Mouse (Mus musculus): Measurements from ENCODE around the gene Mageb18. TPM values are rescaled to one million over a fixed set of nuclear protein-coding genes. Genes with fewer than 3 reads are reported as not detected.

Gene Mageb18
- polyA plus RNA-seq, 1 experiment from 2014 or later: not detected

DNA sequence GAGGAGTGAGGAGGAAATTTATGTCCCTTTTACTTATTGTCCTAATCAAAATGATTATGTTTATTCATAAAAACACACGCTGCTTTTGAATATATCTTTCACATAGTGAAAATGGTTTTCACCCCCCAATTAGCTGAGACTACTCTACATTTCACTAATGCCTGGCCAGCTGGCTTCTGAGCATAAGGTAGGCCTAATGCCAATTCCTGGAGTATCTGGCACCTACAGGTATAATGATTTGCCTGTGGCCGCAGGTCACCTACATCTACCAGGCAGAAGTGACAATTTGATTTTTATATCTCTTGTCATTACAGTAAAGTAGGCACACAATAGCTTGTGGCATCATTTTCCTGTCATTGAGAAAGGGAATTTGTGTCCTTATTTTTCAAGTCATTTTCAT is 259.8 kb downstream of the Mageb18 start:
- ATAC-seq (ENCODE audit: low read depth) (no peak), DNase-seq (no peak)
- H3K4me3 ChIP-seq (replicated peaks): no peak overlapping the region
- H3K27me3 ChIP-seq: no peaks in the 10 kb centered on the region
- no peak overlapping the region for H3K4me2 ChIP-seq
- H3K9ac ChIP-seq: no peak overlapping the region
- H3K27ac ChIP-seq: no peak overlapping the region
- no peaks in the 10 kb centered on the region for H3K9me3 ChIP-seq (replicated peaks)
- 63% methylated on average over 2 of the region's 2 CpGs for WGBS (ENCODE audit: insufficient replicate concordance)
- no peaks in the 10 kb centered on the region for H3K36me3 ChIP-seq
- H3K4me1 ChIP-seq (replicated peaks): no peaks in the 10 kb centered on the region

- H3K36me3 ChIP-seq: no peaks in the 10 kb centered on the region
- 36% methylated on average over 1 of the region's 1 CpGs for WGBS (ENCODE audit: insufficient replicate concordance)
- H3K4me1 ChIP-seq (replicated peaks): no peaks in the 10 kb centered on the region
- no peak for DNase-seq
- no peak overlapping the region for H3K4me3 ChIP-seq (replicated peaks)
- ATAC-seq (ENCODE audit: low read depth): no peak
- no peaks in the 10 kb centered on the region for H3K9me3 ChIP-seq (replicated peaks)
- H3K27me3 ChIP-seq: no peaks in the 10 kb centered on the region
- H3K27ac ChIP-seq: no peak overlapping the region
- H3K4me2 ChIP-seq: no peak overlapping the region
- no peak overlapping the region for H3K9ac ChIP-seq
Measured at GRCm38 (mm10) chrX:92333459-92333858, 265.9 kb downstream of the Mageb18 start.

DNA sequence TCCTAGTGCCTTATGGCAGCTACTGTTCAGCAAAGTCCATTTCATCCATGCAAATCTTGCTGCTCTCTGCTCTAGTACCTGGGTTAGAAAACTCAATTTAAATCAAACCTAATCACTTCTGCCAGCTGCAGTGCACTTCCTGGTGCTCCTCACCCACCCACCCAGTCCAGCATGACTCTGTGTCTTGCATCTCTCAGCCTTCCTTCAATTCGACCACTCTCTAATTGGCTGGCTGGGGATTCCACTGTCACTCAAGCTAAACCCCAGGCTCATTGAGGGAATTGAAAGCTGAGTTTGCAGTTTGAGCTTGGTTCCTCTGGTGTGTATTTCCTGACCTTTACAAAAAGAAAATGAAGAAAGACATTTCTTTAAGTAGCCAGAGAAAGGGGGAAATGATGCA is 275.8 kb downstream of the Mageb18 start:
- no peak overlapping the region for H3K27ac ChIP-seq
- 35% methylated on average over 1 of the region's 1 CpGs for WGBS (ENCODE audit: insufficient replicate concordance)
- H3K9ac ChIP-seq: no peak overlapping the region
- no peak overlapping the region for H3K4me3 ChIP-seq (replicated peaks)
- no peaks in the 10 kb centered on the region for H3K4me1 ChIP-seq (replicated peaks)
- H3K4me2 ChIP-seq: no peak overlapping the region
- no peaks in the 10 kb centered on the region for H3K36me3 ChIP-seq
- DNase-seq (no peak), ATAC-seq (ENCODE audit: low read depth) (no peak)
- no peaks in the 10 kb centered on the region for H3K9me3 ChIP-seq (replicated peaks)
- no peaks in the 10 kb centered on the region for H3K27me3 ChIP-seq

GRCm38 (mm10) chrX:92280619-92281018 is 318.8 kb downstream of the Mageb18 start:
- ATAC-seq (ENCODE audit: low read depth): no peak
- no peaks in the 10 kb centered on the region for H3K27me3 ChIP-seq

More at GRCm38 (mm10) chrX:92280619-92281018, 318.8 kb downstream of the Mageb18 start:
- no peak overlapping the region for H3K4me3 ChIP-seq (replicated peaks)
- H3K36me3 ChIP-seq: no peaks in the 10 kb centered on the region
- no peaks in the 10 kb centered on the region for H3K4me1 ChIP-seq (replicated peaks)
- no peaks in the 10 kb centered on the region for H3K9me3 ChIP-seq (replicated peaks)
- no peak overlapping the region for H3K27ac ChIP-seq
- H3K4me2 ChIP-seq: no peak overlapping the region
- DNase-seq: no peak
- H3K9ac ChIP-seq: no peak overlapping the region

Other genes starting within 250 kb of the Mageb18 start
- gene Gm5941, start 109.6 kb downstream of the Mageb18 start, polyA plus RNA-seq (2015; fragmentation: Nextera tagmentation; extraction: Ambion mirVana): not detected in 2 replicates

Measured in liver, embryonic 13.5 days (tissue).